Mouse (Mus musculus) small intestine, adult 2 months (tissue): ENCODE measurements around the gene Usp21. TPM values are rescaled to one million over a fixed set of nuclear protein-coding genes. Genes with fewer than 3 reads are reported as not detected.

Source experiments
- H3K27ac ChIP-seq: fragments of 200-500 bp; 2 replicates; pipeline ENCODE4 v1.5.1; 2012; ENCODE audit warnings: low read depth, low read length, control low read depth, inconsistent platforms; ENCODE audit not compliant: insufficient read depth
- H3K27me3 ChIP-seq: fragments of 200-500 bp; 2 replicates; pipeline ENCODE4 v1.6.1; 2012; ENCODE audit warnings: mild to moderate bottlenecking, moderate library complexity, low read length, inconsistent platforms; ENCODE audit not compliant: control insufficient read depth, insufficient read depth
- H3K36me3 ChIP-seq: fragments of 200-500 bp; 2 replicates; pipeline ENCODE4 v1.6.1; 2012; ENCODE audit warnings: mild to moderate bottlenecking, low read length, control low read depth, inconsistent platforms; ENCODE audit not compliant: control insufficient read depth, insufficient read depth
- H3K4me1 ChIP-seq: fragments of 200-500 bp; 2 replicates; pipeline ENCODE4 v1.6.1; 2012; ENCODE audit warnings: low read length, inconsistent platforms, mixed read lengths; ENCODE audit not compliant: control insufficient read depth, insufficient read depth, insufficient read length
- H3K4me3 ChIP-seq: fragments of 200-500 bp; 2 replicates; pipeline ENCODE4 v1.5.1; 2012; ENCODE audit warnings: low read depth, mild to moderate bottlenecking, control low read depth, inconsistent platforms, low read length, moderate library complexity
- CTCF ChIP-seq: fragments of 200-500 bp; IDR thresholded peaks from 2 replicates; pipeline ENCODE4 v1.5.1; 2012; ENCODE audit warnings: low read depth, mild to moderate bottlenecking, control low read depth, inconsistent platforms, low read length, moderate library complexity, mixed read lengths; ENCODE audit not compliant: insufficient replicate concordance, insufficient read length; ENCODE audit errors: extremely low read depth
- POLR2A ChIP-seq: fragments of 200-500 bp; IDR thresholded peaks from 2 replicates; pipeline ENCODE4 v1.6.1; 2012; ENCODE audit warnings: low read depth, mild to moderate bottlenecking, control low read depth, inconsistent platforms, low read length, moderate library complexity
- WGBS: fragments of 180-500 bp; shearing (Covaris S2); methylation state at CpG from one replicate; pipeline ENCODE4 v1.1.7; 2018; 5-methylcytosine and 5-hydroxymethylcytosine counted together
- polyA plus RNA-seq: library from polyadenylated mRNA; depleted of rRNA; stranded (reverse); fragments of >200 nt; gene quantifications from 2 replicates; pipeline ENCODE4 v1.2.3, GENCODE M21; 2012

The Usp21 gene
- polyA plus RNA-seq, 1 experiment, result 30.2 TPM

GRCm38 (mm10) chr1:171294298-171295062 is 6.7 kb upstream of the Usp21 start, which contains the start of gene Ufc1:
TSS of gene Ufc1 (minus strand) at chr1:171295024.
- Histone ChIP-seq H3K4me3 (peak within 1 kb of the TSS; percentile 76), H3K36me3 (peaks cover 5% of the 10 kb centered on the region), H3K4me1 (peaks cover 8% of the 10 kb centered on the region; the same call in 1 of the 2 replicates), H3K27ac (peak within 1 kb of the TSS; percentile 94), H3K27me3 (no peaks in the 10 kb centered on the region)
- TF ChIP-seq CTCF (no peak), POLR2A (peak; percentile 57)
- WGBS, result under 1% methylated on average over 42 of the region's 42 CpGs

DNA sequence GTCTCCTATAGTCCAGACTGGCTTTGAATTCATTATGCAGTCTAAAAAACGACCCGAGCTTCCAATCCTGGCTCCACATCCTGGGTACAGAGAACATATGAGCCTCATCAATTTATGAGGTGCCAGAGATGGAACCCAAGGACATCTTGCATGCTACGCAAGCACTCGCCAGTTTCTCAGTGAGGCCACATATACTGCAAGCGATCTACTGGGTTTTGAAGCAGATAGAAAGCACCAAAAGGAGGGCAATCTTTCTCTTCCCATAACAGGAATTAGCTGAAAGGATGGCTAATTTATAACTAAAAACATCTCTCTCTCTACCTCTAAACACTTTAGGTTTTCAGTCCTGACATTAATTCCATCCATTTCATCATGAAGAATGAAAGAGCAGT is 6.1 kb upstream of the Usp21 start:
- peak overlapping the region; percentile 76 for H3K4me3 ChIP-seq
- TF ChIP-seq CTCF (no peak), POLR2A (no peak)
- WGBS, result 16% methylated on average over 5 of the region's 5 CpGs
- H3K27ac ChIP-seq, result peak overlapping the region; percentile 94
- peaks cover 8% of the 10 kb centered on the region; the same call in 1 of the 2 replicates for H3K4me1 ChIP-seq
- no peaks in the 10 kb centered on the region for H3K27me3 ChIP-seq
- H3K36me3 ChIP-seq, result peaks cover 7% of the 10 kb centered on the region

DNA sequence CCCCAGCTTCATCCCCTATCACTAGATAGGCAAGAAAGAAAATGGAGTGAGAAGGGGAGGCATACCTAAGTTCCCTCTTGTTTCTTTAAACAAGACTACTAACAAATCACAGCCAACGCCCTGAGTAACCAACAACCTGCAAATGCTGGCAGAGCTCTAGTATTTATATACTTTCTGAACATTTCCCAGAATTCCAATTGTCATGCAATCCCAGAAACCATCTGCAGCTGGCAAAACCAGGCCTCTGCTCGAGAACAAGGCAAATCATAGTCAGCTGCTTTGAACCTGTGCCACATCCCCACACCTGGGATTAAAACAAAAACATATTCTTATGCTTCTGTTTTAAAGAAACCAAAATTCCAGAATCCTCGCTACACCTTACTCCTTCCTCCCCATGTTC is 5.6 kb upstream of the Usp21 start:
- no peak overlapping the region for H3K27ac ChIP-seq
- H3K27me3 ChIP-seq, result no peaks in the 10 kb centered on the region
- TF ChIP-seq CTCF (no peak), POLR2A (no peak)
- 46% methylated on average over 3 of the region's 3 CpGs for WGBS
- peaks cover 8% of the 10 kb centered on the region; the same call in 1 of the 2 replicates for H3K4me1 ChIP-seq
- H3K36me3 ChIP-seq, result peaks cover 10% of the 10 kb centered on the region
- H3K4me3 ChIP-seq, result no peak overlapping the region

GRCm38 (mm10) chr1:171288328-171288727 is 537 bp upstream of the Usp21 start:
- H3K27ac ChIP-seq, result no peak overlapping the region
- TF ChIP-seq CTCF (no peak), POLR2A (no peak)

GRCm38 (mm10) chr1:171286517-171286916 is 1.3 kb downstream of the Usp21 start:
- H3K27ac ChIP-seq, result no peak overlapping the region
- no peak for TF ChIP-seq POLR2A
- TF ChIP-seq CTCF, result no peak
- no peaks in the 10 kb centered on the region for H3K27me3 ChIP-seq
- H3K36me3 ChIP-seq, result peaks cover 21% of the 10 kb centered on the region
- no peak overlapping the region for H3K4me3 ChIP-seq
- H3K4me1 ChIP-seq, result peaks cover 5% of the 10 kb centered on the region
- 88% methylated on average over 19 of the region's 19 CpGs for WGBS

More at GRCm38 (mm10) chr1:171288328-171288727, 537 bp upstream of the Usp21 start:
- Histone ChIP-seq H3K4me1 (peaks cover 9% of the 10 kb centered on the region), H3K36me3 (peaks cover 18% of the 10 kb centered on the region), H3K4me3 (no peak overlapping the region), H3K27me3 (no peaks in the 10 kb centered on the region)
- WGBS, result 69% methylated on average over 4 of the region's 4 CpGs

- H3K27ac ChIP-seq, result no peak overlapping the region
- peaks cover 6% of the 10 kb centered on the region for H3K4me1 ChIP-seq
- WGBS, result 88% methylated on average over 20 of the region's 20 CpGs
- no peaks in the 10 kb centered on the region for H3K27me3 ChIP-seq
- no peak for TF ChIP-seq CTCF
- TF ChIP-seq POLR2A, result no peak
- H3K4me3 ChIP-seq, result peak overlapping the region; percentile 39
- peaks cover 21% of the 10 kb centered on the region for H3K36me3 ChIP-seq
These were observed 2.5 kb downstream of the Usp21 start for GRCm38 (mm10) chr1:171285096-171285892.

DNA sequence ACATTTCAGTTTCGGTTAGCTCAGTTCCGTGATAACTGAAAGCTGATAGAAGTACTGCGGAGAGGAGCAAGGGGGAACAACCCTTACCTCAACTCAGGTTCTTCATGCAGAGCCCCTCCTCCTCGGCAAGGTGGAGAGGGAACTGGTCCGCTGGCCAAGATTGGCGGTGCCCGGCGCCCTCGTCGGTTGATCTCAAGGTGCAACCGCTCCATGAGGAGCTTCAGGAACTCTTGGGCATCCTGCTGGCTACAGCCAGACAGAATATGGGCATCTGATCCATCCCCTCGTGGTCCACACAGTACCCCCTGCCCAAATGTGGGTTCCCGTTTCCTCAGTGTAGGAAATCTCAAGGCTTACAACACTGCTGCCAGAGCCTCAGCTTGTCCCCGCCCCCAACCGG is 3.3 kb downstream of the Usp21 start:
- 85% methylated on average over 15 of the region's 15 CpGs for WGBS
- peaks cover 17% of the 10 kb centered on the region for H3K36me3 ChIP-seq
- peaks cover 8% of the 10 kb centered on the region for H3K4me1 ChIP-seq
- H3K27ac ChIP-seq, result no peak overlapping the region
- H3K4me3 ChIP-seq, result no peak overlapping the region
- no peaks in the 10 kb centered on the region for H3K27me3 ChIP-seq
- TF ChIP-seq POLR2A (no peak), CTCF (no peak)
